Mouse (Mus musculus) olfactory bulb, adult 2 months (tissue): ENCODE results near the gene Ror2.

Experiments
- CTCF ChIP-seq: fragments of 200-500 bp; IDR thresholded peaks from 2 replicates; pipeline ENCODE4 v1.5.1; 2012; ENCODE audit warnings: low read depth, mild to moderate bottlenecking, low read length, moderate library complexity; ENCODE audit not compliant: insufficient read depth
- POLR2A ChIP-seq: fragments of 200-500 bp; IDR thresholded peaks from 2 replicates; pipeline ENCODE4 v1.6.1; 2012; ENCODE audit warnings: mild to moderate bottlenecking, low read depth, low read length, moderate library complexity; ENCODE audit not compliant: insufficient read depth

- TF ChIP-seq POLR2A (no peak), CTCF (no peak)
These were observed 68.4 kb downstream of the Ror2 start for GRCm38 (mm10) chr13:53217396-53217975.
